Mouse (Mus musculus) MEL (cell line): Measurements from ENCODE around the gene Gorasp1. TPM values are rescaled to one million over a fixed set of nuclear protein-coding genes. Genes with fewer than 3 reads are reported as not detected.

Experiments used
- DNase-seq: peaks from one replicate; pipeline ENCODE4 v3.0.0; 2011; ENCODE audit warnings: low read depth, low spot score
- H3K27ac ChIP-seq: 2 replicates; pipeline ENCODE4 v1.5.1; 2012; ENCODE audit warnings: low read depth, mild to moderate bottlenecking, control low read depth, low read length, moderate library complexity; ENCODE audit not compliant: control insufficient read depth
- H3K27me3 ChIP-seq, 2 experiments: fragments of 150-350 bp in 1 of 2; sonication (generic) in 1 of 2; 2 replicates each; pipeline ENCODE4 v1.6.1; 2012; ENCODE audit warnings: low read length in 2 of 2, mild to moderate bottlenecking in 2 of 2, improper control_type of control experiment in 1 of 2, moderate library complexity in 1 of 2; ENCODE audit not compliant: insufficient read depth in 2 of 2, control insufficient read depth in 1 of 2
- H3K36me3 ChIP-seq, 2 experiments: 2 replicates each; pipeline ENCODE4 v1.6.1; 2012 to 2014; ENCODE audit warnings: low read length in 2 of 2, improper control_type of control experiment in 1 of 2, inconsistent platforms in 1 of 2, mild to moderate bottlenecking in 1 of 2; ENCODE audit not compliant: insufficient read depth in 2 of 2, control insufficient read depth in 1 of 2
- H3K4me1 ChIP-seq, 2 experiments: fragments of 150-350 bp in 1 of 2; sonication (generic) in 1 of 2; 2 replicates each; pipeline ENCODE4 v1.6.1; 2012; ENCODE audit warnings: low read length in 2 of 2, improper control_type of control experiment in 1 of 2, mild to moderate bottlenecking in 1 of 2; ENCODE audit not compliant: insufficient read depth in 2 of 2, control insufficient read depth in 1 of 2
- H3K4me3 ChIP-seq, 2 experiments: fragments of 150-350 bp in 1 of 2; sonication (generic) in 1 of 2; 2 replicates each; pipeline ENCODE4 v1.5.1; 2012; ENCODE audit warnings: low read depth in 2 of 2, low read length in 2 of 2, mild to moderate bottlenecking in 2 of 2, moderate library complexity in 2 of 2, control low read depth in 1 of 2, improper control_type of control experiment in 1 of 2; ENCODE audit not compliant: control insufficient read depth in 1 of 2, insufficient read depth in 1 of 2
- H3K79me2 ChIP-seq: 2 replicates; pipeline ENCODE4 v1.6.1; 2012; ENCODE audit warnings: mild to moderate bottlenecking, low read length, moderate library complexity; ENCODE audit not compliant: control insufficient read depth, poor library complexity, insufficient read depth
- H3K9ac ChIP-seq: 2 replicates; pipeline ENCODE4 v1.6.1; 2012; ENCODE audit warnings: low read depth, mild to moderate bottlenecking, control low read depth, low read length, moderate library complexity; ENCODE audit not compliant: control insufficient read depth, poor library complexity, severe bottlenecking
- H3K9me3 ChIP-seq: fragments of 150-350 bp; sonication (generic); replicated peaks from 2 replicates; pipeline ENCODE4 v1.6.1; 2012; ENCODE audit warnings: mild to moderate bottlenecking, low read length, improper control_type of control experiment, moderate library complexity; ENCODE audit not compliant: insufficient read depth
- BHLHE40 ChIP-seq: IDR thresholded peaks from 2 replicates; pipeline ENCODE4 v1.6.1; 2012; ENCODE audit warnings: low read depth, mild to moderate bottlenecking, inconsistent platforms, low read length, improper control_type of control experiment, borderline replicate concordance
- CHD2 ChIP-seq: IDR thresholded peaks from 2 replicates; pipeline ENCODE4 v1.6.1; 2011; ENCODE audit warnings: low read length, improper control_type of control experiment
- CTCF ChIP-seq, 3 experiments: IDR thresholded peaks in 2 of 3; conservative IDR thresholded peaks in 1 of 3; 2 replicates each; pipeline ENCODE4 v1.5.1; 2011 to 2012; ENCODE audit warnings: low read length in 3 of 3, low read depth in 2 of 3, mild to moderate bottlenecking in 2 of 3, improper control_type of control experiment in 1 of 3, inconsistent platforms in 1 of 3, mixed read lengths in 1 of 3, moderate library complexity in 1 of 3; ENCODE audit not compliant: control insufficient read depth in 1 of 3, insufficient read depth in 1 of 3, poor library complexity in 1 of 3, severe bottlenecking in 1 of 3
- ETS1 ChIP-seq: IDR thresholded peaks from 2 replicates; pipeline ENCODE4 v1.6.1; 2012; ENCODE audit warnings: low read depth, mild to moderate bottlenecking, inconsistent platforms, low read length, improper control_type of control experiment, moderate library complexity
- GABPA ChIP-seq: IDR thresholded peaks from 2 replicates; pipeline ENCODE4 v1.6.1; 2012; ENCODE audit warnings: low read depth, mild to moderate bottlenecking, inconsistent platforms, low read length, improper control_type of control experiment, moderate library complexity
- JUND ChIP-seq: IDR thresholded peaks from 2 replicates; pipeline ENCODE4 v1.6.1; 2011; ENCODE audit warnings: low read depth, mild to moderate bottlenecking, improper control_type of control experiment, low read length
- KAT2A ChIP-seq: conservative IDR thresholded peaks from 2 replicates; pipeline ENCODE4 v1.6.1; 2012; ENCODE audit warnings: low read depth, low read length, improper control_type of control experiment, inconsistent platforms
- MAFK ChIP-seq: IDR thresholded peaks from 2 replicates; pipeline ENCODE4 v1.6.1; 2011; ENCODE audit warnings: low read depth, mild to moderate bottlenecking, low read length, improper control_type of control experiment, borderline replicate concordance
- MAZ ChIP-seq: IDR thresholded peaks from 2 replicates; pipeline ENCODE4 v1.6.1; 2012; ENCODE audit warnings: low read depth, mild to moderate bottlenecking, inconsistent platforms, low read length, improper control_type of control experiment
- NRF1 ChIP-seq: IDR thresholded peaks from 2 replicates; pipeline ENCODE4 v1.6.1; 2014; ENCODE audit warnings: low read depth, mild to moderate bottlenecking, inconsistent platforms, low read length, improper control_type of control experiment, moderate library complexity; ENCODE audit not compliant: poor library complexity, insufficient read depth, severe bottlenecking
- POLR2AphosphoS2 ChIP-seq: IDR thresholded peaks from 2 replicates; pipeline ENCODE4 v1.6.1; 2011; ENCODE audit warnings: low read length, improper control_type of control experiment
- RAD21 ChIP-seq: IDR thresholded peaks from 2 replicates; pipeline ENCODE4 v1.6.1; 2011; ENCODE audit warnings: mild to moderate bottlenecking, low read depth, low read length, improper control_type of control experiment
- TAL1 ChIP-seq: IDR thresholded peaks from 2 replicates; pipeline ENCODE4 v1.6.1; 2012; ENCODE audit warnings: mild to moderate bottlenecking, inconsistent platforms, low read length, moderate library complexity, mixed read lengths
- TCF12 ChIP-seq: IDR thresholded peaks from 2 replicates; pipeline ENCODE4 v1.6.1; 2014; ENCODE audit warnings: low read depth, mild to moderate bottlenecking, inconsistent platforms, low read length, improper control_type of control experiment, moderate library complexity
- USF2 ChIP-seq, 2 experiments: IDR thresholded peaks; 2 replicates each; pipeline ENCODE4 v1.6.1; 2011 to 2012; ENCODE audit warnings: improper control_type of control experiment in 2 of 2, low read length in 2 of 2, borderline replicate concordance in 1 of 2, inconsistent platforms in 1 of 2, low read depth in 1 of 2, mild to moderate bottlenecking in 1 of 2; ENCODE audit not compliant: insufficient read depth in 1 of 2
- ZKSCAN1 ChIP-seq: IDR thresholded peaks from 2 replicates; pipeline ENCODE4 v1.6.1; 2012; ENCODE audit warnings: low read depth, mild to moderate bottlenecking, inconsistent platforms, low read length, improper control_type of control experiment, moderate library complexity
- ZMIZ1 ChIP-seq: IDR thresholded peaks from 2 replicates; pipeline ENCODE4 v1.6.1; 2012; ENCODE audit warnings: low read depth, mild to moderate bottlenecking, inconsistent platforms, low read length, improper control_type of control experiment, moderate library complexity
- ZNF384 ChIP-seq: IDR thresholded peaks from 2 replicates; pipeline ENCODE4 v1.6.1; 2012; ENCODE audit warnings: low read depth, mild to moderate bottlenecking, inconsistent platforms, low read length, improper control_type of control experiment
- polyA plus RNA-seq, 2 experiments: library from polyadenylated mRNA; stranded (reverse) in 1 of 2; unstranded in 1 of 2; fragments of >175 nt in 1 of 2; fragments of >200 nt in 1 of 2; gene quantifications; 2 replicates each; pipeline versions ENCODE4 v1.2.1 to v1.2.4; 2012; ENCODE audit warnings: low replicate concordance in 2 of 2, low read depth in 1 of 2; ENCODE audit not compliant: insufficient read length in 2 of 2, insufficient read depth in 1 of 2, missing spikeins in 1 of 2
- total RNA-seq: library from RNA; depleted of rRNA; stranded (reverse); fragments of 300-350 nt; gene quantifications from 2 replicates; pipeline ENCODE4 v1.2.3, GENCODE M21; 2012

Gorasp1 gene
- total and polyA plus RNA-seq, 3 experiments, result 18.3 to 21.9 TPM; not detected in 1

DNA sequence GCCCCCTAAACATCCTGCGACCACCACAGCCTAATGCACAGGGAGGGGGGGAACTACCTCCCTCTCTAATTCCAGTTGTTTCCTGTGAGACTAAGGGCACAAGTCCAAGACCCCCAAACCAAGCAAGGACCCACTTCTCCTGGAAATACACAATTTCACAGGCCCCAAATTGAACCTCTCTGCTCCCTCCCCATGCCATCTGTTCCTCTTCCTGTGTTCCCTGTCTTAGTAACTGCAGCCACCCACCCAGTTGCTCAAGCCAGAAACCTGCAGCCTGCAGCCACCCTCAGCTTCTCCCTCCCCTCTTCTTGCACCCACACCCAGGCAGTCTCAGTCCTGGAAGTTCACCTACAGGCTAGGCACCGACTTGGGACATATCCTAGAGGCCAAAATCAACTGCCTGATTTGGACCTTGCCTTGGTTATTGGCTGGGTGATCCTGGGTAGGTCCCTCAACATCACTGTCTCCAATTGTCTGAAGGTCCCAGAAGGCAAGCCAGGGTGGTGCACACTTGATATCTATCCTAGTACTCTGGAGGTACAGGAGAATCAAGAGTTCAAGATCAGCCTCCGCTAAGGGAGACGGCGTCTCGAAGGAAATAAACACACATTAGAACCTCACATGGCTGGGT lies 41.6 kb upstream of the Gorasp1 start:
- H3K79me2 ChIP-seq, result peaks cover 7% of the 10 kb centered on the region
- TF ChIP-seq ETS1, result no peak
- no peak for TF ChIP-seq TAL1
- no peak for TF ChIP-seq ZMIZ1
- TF ChIP-seq GABPA, result no peak
- TF ChIP-seq CHD2, result no peak
- no peak for TF ChIP-seq TCF12
- TF ChIP-seq ZNF384, result no peak
- no peak for TF ChIP-seq POLR2AphosphoS2
- TF ChIP-seq ZKSCAN1, result no peak
- TF ChIP-seq USF2 (IDR thresholded peaks at IDR 0.05; ENCODE audit: borderline replicate concordance in 1 of 2, insufficient read depth in 1 of 2, low read depth in 1 of 2, low read length in 2 of 2), result no peak
- TF ChIP-seq RAD21, result no peak
- TF ChIP-seq JUND, result no peak
- TF ChIP-seq, all 39 proteins: peak for 0
- H3K27ac ChIP-seq, result no peak overlapping the region
- no peaks in the 10 kb centered on the region for H3K27me3 ChIP-seq
- H3K9ac ChIP-seq, result no peak overlapping the region
- H3K36me3 ChIP-seq, result peaks cover 6 to 16% of the 10 kb centered on the region in 2 experiments
- no peak overlapping the region for H3K4me3 ChIP-seq
- DNase-seq, result no peak
- H3K4me1 ChIP-seq, result peaks cover 9 to 19% of the 10 kb centered on the region in 2 experiments
- H3K9me3 ChIP-seq, result no peaks in the 10 kb centered on the region

DNA sequence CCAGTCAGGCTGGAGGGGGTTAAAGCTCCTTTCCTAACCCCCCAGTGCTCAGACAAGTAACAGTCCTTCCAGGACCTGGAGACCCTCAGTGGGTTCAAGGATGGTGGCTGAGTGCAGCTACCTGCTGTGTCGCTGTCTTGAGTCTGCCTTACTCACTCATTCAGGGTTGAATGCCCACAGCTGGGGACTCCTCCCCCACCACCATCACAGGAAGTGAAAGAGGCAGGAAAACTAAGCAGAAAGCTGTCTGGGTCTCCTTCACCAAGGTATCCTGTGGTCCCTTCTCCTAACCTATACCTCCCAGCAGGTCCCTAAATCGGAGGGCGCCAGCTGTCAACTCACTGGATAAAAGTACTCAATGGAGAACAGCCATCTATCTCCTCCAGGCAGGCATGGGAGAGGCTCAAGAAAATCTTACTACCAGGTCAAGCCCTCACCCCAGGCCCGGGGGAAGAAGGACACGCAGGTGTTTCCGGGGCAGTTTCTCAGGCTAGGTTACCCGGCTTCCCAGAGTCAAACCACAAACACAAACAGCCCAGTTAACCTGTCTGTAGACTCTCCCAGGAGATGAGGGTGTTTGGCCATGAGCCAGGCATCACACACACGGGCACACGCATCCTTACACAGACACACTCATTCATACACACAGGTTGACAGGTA lies 40.9 kb upstream of the Gorasp1 start:
- no peaks in the 10 kb centered on the region for H3K27me3 ChIP-seq
- no peak overlapping the region for H3K27ac ChIP-seq
- no peak overlapping the region for H3K4me3 ChIP-seq
- TF ChIP-seq KAT2A (no peak), MAFK (no peak), NRF1 (no peak), BHLHE40 (no peak), CTCF (IDR thresholded peaks at IDR 0.05 in 2 of 3, conservative IDR thresholded peaks at IDR 0.05 in 1 of 3; ENCODE audit: control insufficient read depth in 1 of 3, insufficient read depth in 1 of 3, low read depth in 2 of 3, low read length in 3 of 3, poor library complexity in 1 of 3, severe bottlenecking in 1 of 3) (no peak), MAZ (no peak)
- peaks cover 9 to 18% of the 10 kb centered on the region in 2 experiments for H3K4me1 ChIP-seq
- peaks cover 5% of the 10 kb centered on the region for H3K79me2 ChIP-seq
- DNase-seq, result no peak
- H3K9ac ChIP-seq, result no peak overlapping the region
- peaks cover 6 to 16% of the 10 kb centered on the region in 2 experiments for H3K36me3 ChIP-seq
- H3K9me3 ChIP-seq, result no peaks in the 10 kb centered on the region
